Mouse (Mus musculus) neural tube, embryonic 14.5 days (tissue): ENCODE results near the gene Dus2. TPM values are rescaled to one million over a fixed set of nuclear protein-coding genes. Genes with fewer than 3 reads are reported as not detected.
A peak's percentile ranks its signal among the peaks of the same experiment; 100 is the strongest.

Source experiments
- ATAC-seq: fragments of 200-750 bp; cut with Nextera tagmentation; 2 replicates; pipeline ENCODE4 v1.8.0; 2017; ENCODE audit warnings: low read depth, mild to moderate bottlenecking, moderate TSS enrichment, moderate library complexity
- H3K27ac ChIP-seq: fragments of 300-500 bp; sonication (generic); 2 replicates; pipeline ENCODE4 v1.5.1; 2014; ENCODE audit warnings: low read depth, mild to moderate bottlenecking, control low read depth, low read length, moderate library complexity, mixed read lengths
- H3K27me3 ChIP-seq: fragments of 300-500 bp; sonication (generic); 2 replicates; pipeline ENCODE4 v1.6.1; 2014; ENCODE audit warnings: low read length; ENCODE audit not compliant: control insufficient read depth, insufficient read depth
- H3K36me3 ChIP-seq: fragments of 300-500 bp; sonication (generic); 2 replicates; pipeline ENCODE4 v1.6.1; 2014; ENCODE audit warnings: low read length, mixed read lengths; ENCODE audit not compliant: control insufficient read depth, insufficient read depth
- H3K4me1 ChIP-seq: fragments of 300-500 bp; sonication (generic); 2 replicates; pipeline ENCODE4 v1.6.1; 2014; ENCODE audit warnings: low read length; ENCODE audit not compliant: control insufficient read depth, insufficient read depth
- H3K4me2 ChIP-seq: fragments of 300-500 bp; sonication (generic); 2 replicates; pipeline ENCODE4 v1.6.1; 2014; ENCODE audit warnings: mild to moderate bottlenecking, low read depth, low read length, control low read depth
- H3K4me3 ChIP-seq: fragments of 300-500 bp; sonication (generic); 2 replicates; pipeline ENCODE4 v1.5.1; 2014; ENCODE audit warnings: low read depth, low read length, control low read depth, mixed read lengths
- H3K9ac ChIP-seq: fragments of 300-500 bp; sonication (generic); replicated peaks from 2 replicates; pipeline ENCODE4 v1.6.1; 2014; ENCODE audit warnings: low read depth, mild to moderate bottlenecking, control low read depth, low read length, mixed read lengths
- H3K9me3 ChIP-seq: fragments of 300-500 bp; sonication (generic); 2 replicates; pipeline ENCODE4 v1.6.1; 2016; ENCODE audit warnings: low read length; ENCODE audit not compliant: control insufficient read depth
- WGBS: fragments of 180-500 bp; shearing (Covaris S2); extraction: QIAGEN DNeasy Blood & Tissue Kit; methylation state at CpG from one replicate; pipeline ENCODE4 v1.1.7; 2014; 5-methylcytosine and 5-hydroxymethylcytosine counted together
- polyA plus RNA-seq: library from polyadenylated mRNA; unstranded; fragments of >200 nt; fragmentation: Nextera tagmentation; extraction: Ambion mirVana; gene quantifications from 2 replicates; pipeline ENCODE4 v1.2.1, GENCODE M21; 2014

Dus2 gene
- polyA plus RNA-seq, 1 experiment from 2014 or later, result 33.5 TPM

- 83% methylated on average over 14 of the region's 14 CpGs for WGBS
- Histone ChIP-seq H3K9me3 (no peaks in the 10 kb centered on the region), H3K4me3 (no peak overlapping the region), H3K4me1 (0 out of 2 replicates have a peak, but pooled peaks cover 2% of the 10 kb centered on the region), H3K27me3 (peaks cover 7% of the 10 kb centered on the region), H3K36me3 (no peaks in the 10 kb centered on the region), H3K9ac (no peak overlapping the region), H3K4me2 (no peak overlapping the region), H3K27ac (no peak overlapping the region)
- ATAC-seq, result no peak
Observed at GRCm38 (mm10) chr8:105961101-105961500, 30.0 kb upstream of the Dus2 start.

GRCm38 (mm10) chr8:105961536-105961935 is 29.6 kb upstream of the Dus2 start:
- Histone ChIP-seq H3K27me3 (peaks cover 7% of the 10 kb centered on the region), H3K27ac (no peak overlapping the region), H3K4me3 (no peak overlapping the region), H3K36me3 (no peaks in the 10 kb centered on the region), H3K4me1 (0 out of 2 replicates have a peak, but pooled peaks cover 2% of the 10 kb centered on the region), H3K4me2 (no peak overlapping the region), H3K9me3 (no peaks in the 10 kb centered on the region), H3K9ac (no peak overlapping the region)
- ATAC-seq, result no peak
- 92% methylated on average over 10 of the region's 10 CpGs for WGBS

GRCm38 (mm10) chr8:105964506-105965265 is 26.5 kb upstream of the Dus2 start:
- H3K4me2 ChIP-seq, result peak overlapping the region; percentile 48
- H3K36me3 ChIP-seq, result no peaks in the 10 kb centered on the region
- 76% methylated on average over 12 of the region's 12 CpGs for WGBS
- peaks cover 12% of the 10 kb centered on the region for H3K27me3 ChIP-seq
- no peak for ATAC-seq
- H3K4me3 ChIP-seq, result peak overlapping the region; percentile 41
- no peaks in the 10 kb centered on the region for H3K9me3 ChIP-seq
- H3K27ac ChIP-seq, result no peak overlapping the region
- H3K9ac ChIP-seq, result no peak overlapping the region
- 0 out of 2 replicates have a peak, but pooled peaks cover 2% of the 10 kb centered on the region for H3K4me1 ChIP-seq

GRCm38 (mm10) chr8:105965266-105965904 is 25.8 kb upstream of the Dus2 start:
- Histone ChIP-seq H3K4me3 (peak overlapping the region; percentile 41), H3K4me1 (0 out of 2 replicates have a peak, but pooled peaks cover 2% of the 10 kb centered on the region), H3K27ac (no peak overlapping the region), H3K36me3 (no peaks in the 10 kb centered on the region), H3K27me3 (peaks cover 12% of the 10 kb centered on the region), H3K4me2 (peak overlapping the region; percentile 48), H3K9me3 (no peaks in the 10 kb centered on the region), H3K9ac (peak overlapping the region; percentile 44)
- peak; percentile 72 for ATAC-seq
- 3% methylated on average over 40 of the region's 40 CpGs for WGBS

- Histone ChIP-seq H3K36me3 (no peaks in the 10 kb centered on the region), H3K4me1 (0 out of 2 replicates have a peak, but pooled peaks cover 2% of the 10 kb centered on the region), H3K9ac (peak within 1 kb of the TSS; percentile 44), H3K4me3 (peak within 1 kb of the TSS; percentile 41), H3K4me2 (peak within 1 kb of the TSS; percentile 48), H3K9me3 (no peaks in the 10 kb centered on the region), H3K27ac (no peak within 1 kb of the TSS), H3K27me3 (peaks cover 12% of the 10 kb centered on the region)
- peak; percentile 75 for ATAC-seq
- WGBS, result 0% methylated on average over 39 of the region's 47 CpGs
Observed at GRCm38 (mm10) chr8:105965905-105966341, 25.2 kb upstream of the Dus2 start, which contains the start of gene Slc12a4. Gene Slc12a4, minus strand, starts transcription at chr8:105966097.

- no peak overlapping the region for H3K4me3 ChIP-seq
- peaks cover 12% of the 10 kb centered on the region for H3K27me3 ChIP-seq
- no peak overlapping the region for H3K4me2 ChIP-seq
- H3K9me3 ChIP-seq, result no peaks in the 10 kb centered on the region
- 8% methylated on average over 19 of the region's 19 CpGs for WGBS
- no peak overlapping the region for H3K9ac ChIP-seq
- H3K4me1 ChIP-seq, result 0 out of 2 replicates have a peak, but pooled peaks cover 2% of the 10 kb centered on the region
- no peaks in the 10 kb centered on the region for H3K36me3 ChIP-seq
- no peak overlapping the region for H3K27ac ChIP-seq
- no peak for ATAC-seq
Observed at GRCm38 (mm10) chr8:105966692-105967311, 24.3 kb upstream of the Dus2 start.

GRCm38 (mm10) chr8:105969367-105969766 is 21.8 kb upstream of the Dus2 start:
- Histone ChIP-seq H3K4me2 (no peak overlapping the region), H3K9me3 (no peaks in the 10 kb centered on the region), H3K4me1 (0 out of 2 replicates have a peak, but pooled peaks cover 2% of the 10 kb centered on the region), H3K9ac (no peak overlapping the region), H3K27me3 (peaks cover 12% of the 10 kb centered on the region), H3K27ac (no peak overlapping the region), H3K4me3 (no peak overlapping the region), H3K36me3 (no peaks in the 10 kb centered on the region)
- WGBS, result 70% methylated on average over 1 of the region's 1 CpGs
- no peak for ATAC-seq

- Histone ChIP-seq H3K27me3 (peaks cover 5% of the 10 kb centered on the region), H3K4me2 (no peak overlapping the region), H3K27ac (no peak overlapping the region), H3K36me3 (no peaks in the 10 kb centered on the region), H3K4me1 (no peaks in the 10 kb centered on the region), H3K9me3 (no peaks in the 10 kb centered on the region), H3K4me3 (no peak overlapping the region), H3K9ac (no peak overlapping the region)
- ATAC-seq, result no peak
- whole genome bisulfite sequencing, result 77% methylated on average over 8 of the region's 8 CpGs
Observed at GRCm38 (mm10) chr8:105971019-105971720, 20.0 kb upstream of the Dus2 start.
